Mouse (Mus musculus): ENCODE data around the gene Oaz3. TPM values are rescaled to one million over a fixed set of nuclear protein-coding genes. Genes with fewer than 3 reads are reported as not detected.

Gene Oaz3
- total and polyA plus RNA-seq, 3 experiments = 0.89 to 0.91 TPM; not detected in 1

- H3K36me3 ChIP-seq (ENCODE audit: control insufficient read depth in 1 of 2, insufficient read depth in 2 of 2, low read length in 2 of 2) = peaks cover 0 to 19% of the 10 kb centered on the region in 2 experiments; a peak in 2 of 4 replicates
- no peak overlapping the region for H3K4me3 ChIP-seq (ENCODE audit: control insufficient read depth in 1 of 2, insufficient read depth in 1 of 2, low read depth in 2 of 2, low read length in 2 of 2)
- no peaks in the 10 kb centered on the region for H3K27me3 ChIP-seq (ENCODE audit: control insufficient read depth in 1 of 2, insufficient read depth in 2 of 2, low read length in 2 of 2)
- peaks cover 3 to 31% of the 10 kb centered on the region in 2 experiments; a peak in 3 of 4 replicates for H3K4me1 ChIP-seq (ENCODE audit: control insufficient read depth in 1 of 2, insufficient read depth in 2 of 2, low read length in 2 of 2)
- no peak for DNase-seq (ENCODE audit: low read depth, low spot score)
- no peak overlapping the region for H3K9ac ChIP-seq (ENCODE audit: control insufficient read depth, low read depth, low read length, poor library complexity, severe bottlenecking)
- no peaks in the 10 kb centered on the region for H3K79me2 ChIP-seq (ENCODE audit: control insufficient read depth, insufficient read depth, low read length, poor library complexity)
- H3K27ac ChIP-seq (ENCODE audit: control insufficient read depth, low read depth, low read length) = no peak overlapping the region
- TF ChIP-seq MXI1 (IDR thresholded peaks at IDR 0.05; ENCODE audit: low read depth, low read length) (no peak), ELF1 (IDR thresholded peaks at IDR 0.05; ENCODE audit: low read depth, low read length) (no peak), GABPA (IDR thresholded peaks at IDR 0.05; ENCODE audit: low read depth, low read length) (no peak), TAL1 (IDR thresholded peaks at IDR 0.05; ENCODE audit: low read length) (no peak), EP300 (IDR thresholded peaks at IDR 0.05; ENCODE audit: low read depth in 1 of 2, low read length in 2 of 2) (no peak), USF2 (IDR thresholded peaks at IDR 0.05; ENCODE audit: borderline replicate concordance in 1 of 2, insufficient read depth in 1 of 2, low read depth in 1 of 2, low read length in 2 of 2) (no peak), MAZ (IDR thresholded peaks at IDR 0.05; ENCODE audit: low read depth, low read length) (no peak), ZNF384 (IDR thresholded peaks at IDR 0.05; ENCODE audit: low read depth, low read length) (no peak), CHD2 (IDR thresholded peaks at IDR 0.05; ENCODE audit: low read length) (no peak), MYB (IDR thresholded peaks at IDR 0.05; ENCODE audit: low read depth, low read length) (no peak), GATA1 (IDR thresholded peaks at IDR 0.05; ENCODE audit: low read depth, low read length) (no peak), MAX (IDR thresholded peaks at IDR 0.05; ENCODE audit: low read length) (no peak), TBP (IDR thresholded peaks at IDR 0.05; ENCODE audit: low read depth, low read length) (no peak), MAFK (IDR thresholded peaks at IDR 0.05; ENCODE audit: borderline replicate concordance, low read depth, low read length) (no peak)
- H3K9me3 ChIP-seq (replicated peaks; ENCODE audit: insufficient read depth, low read length) = no peaks in the 10 kb centered on the region
Measured at GRCm38 (mm10) chr3:94473115-94473505, 29.4 kb upstream of the Oaz3 start.

- no peaks in the 10 kb centered on the region for H3K79me2 ChIP-seq (ENCODE audit: control insufficient read depth, insufficient read depth, low read length, poor library complexity)
- no peaks in the 10 kb centered on the region for H3K9me3 ChIP-seq (replicated peaks; ENCODE audit: insufficient read depth, low read length)
- peaks cover 3 to 30% of the 10 kb centered on the region in 2 experiments; a peak in 3 of 4 replicates for H3K4me1 ChIP-seq (ENCODE audit: control insufficient read depth in 1 of 2, insufficient read depth in 2 of 2, low read length in 2 of 2)
- TF ChIP-seq TCF12 (IDR thresholded peaks at IDR 0.05; ENCODE audit: low read depth, low read length) = no peak
- no peak for TF ChIP-seq EP300 (IDR thresholded peaks at IDR 0.05; ENCODE audit: low read depth in 1 of 2, low read length in 2 of 2)
- no peak for TF ChIP-seq HCFC1 (IDR thresholded peaks at IDR 0.05; ENCODE audit: low read depth, low read length)
- TF ChIP-seq RCOR1 (IDR thresholded peaks at IDR 0.05; ENCODE audit: low read depth, low read length) = no peak
- no peak for TF ChIP-seq USF2 (IDR thresholded peaks at IDR 0.05; ENCODE audit: borderline replicate concordance in 1 of 2, insufficient read depth in 1 of 2, low read depth in 1 of 2, low read length in 2 of 2)
- no peak for TF ChIP-seq RAD21 (IDR thresholded peaks at IDR 0.05; ENCODE audit: low read depth, low read length)
- no peak for TF ChIP-seq POLR2AphosphoS5 (IDR thresholded peaks at IDR 0.05; ENCODE audit: borderline replicate concordance, low read depth, low read length)
- no peaks in the 10 kb centered on the region for H3K27me3 ChIP-seq (ENCODE audit: control insufficient read depth in 1 of 2, insufficient read depth in 2 of 2, low read length in 2 of 2)
- H3K9ac ChIP-seq (ENCODE audit: control insufficient read depth, low read depth, low read length, poor library complexity, severe bottlenecking) = no peak overlapping the region
- peaks cover 0 to 19% of the 10 kb centered on the region in 2 experiments; a peak in 2 of 4 replicates for H3K36me3 ChIP-seq (ENCODE audit: control insufficient read depth in 1 of 2, insufficient read depth in 2 of 2, low read length in 2 of 2)
- no peak overlapping the region for H3K4me3 ChIP-seq (ENCODE audit: control insufficient read depth in 1 of 2, insufficient read depth in 1 of 2, low read depth in 2 of 2, low read length in 2 of 2)
- no peak overlapping the region for H3K27ac ChIP-seq (ENCODE audit: control insufficient read depth, low read depth, low read length)
- DNase-seq (ENCODE audit: low read depth, low spot score) = no peak
Measured at GRCm38 (mm10) chr3:94472447-94473114, 28.9 kb upstream of the Oaz3 start.

All from MEL (cell line).